22 mouse cellular contexts compared by ENCODE assay signal in genomic region chr8:116067182-116067977, GRCm38 (mm10).
"Had no signal": no experiment of that assay in that cellular context is flagged by ENCODE, and none has a peak within 500 bp of the region (broad histone marks: within the 10 kb centered on the region; RNA-seq: fewer than 3 reads in every experiment).

No protein-coding gene starts in this region.

- DNase-seq: liver, postnatal 0 days; lung, adult 2 months; lung, postnatal 14 days; lung, postnatal 4 days; midbrain, embryonic 14.5 days; retina, postnatal 1 day; right cerebral cortex, adult 18-20 months; right cerebral cortex, postnatal 25 days; right cerebral cortex, postnatal 4 days; thymus, adult 2 months; thymus, postnatal 25 days; thymus, postnatal 4 days had no signal

- H3K4me2 ChIP-seq: lung, embryonic 15.5 days; midbrain, embryonic 12.5 days; neural tube, embryonic 13.5 days; neural tube, embryonic 15.5 days; stomach, embryonic 15.5 days had no signal

- H3K9ac ChIP-seq: liver, postnatal 0 days; lung, embryonic 15.5 days; midbrain, embryonic 12.5 days; neural tube, embryonic 13.5 days; neural tube, embryonic 15.5 days; stomach, embryonic 15.5 days had no signal

- H3K27ac ChIP-seq: lung, embryonic 15.5 days; midbrain, embryonic 10.5 days; midbrain, embryonic 12.5 days; neural tube, embryonic 13.5 days; neural tube, embryonic 15.5 days; stomach, embryonic 15.5 days; stomach, postnatal 0 days had no signal

- H3K27me3 ChIP-seq: lung, embryonic 15.5 days; midbrain, embryonic 12.5 days; neural tube, embryonic 13.5 days; neural tube, embryonic 15.5 days; stomach, embryonic 15.5 days had no signal

- H3K4me3 ChIP-seq: lung, embryonic 15.5 days; midbrain, embryonic 10.5 days; midbrain, embryonic 12.5 days; myocyte; neural tube, embryonic 13.5 days; neural tube, embryonic 15.5 days; stomach, embryonic 15.5 days had no signal

- H3K4me1 ChIP-seq: lung, embryonic 15.5 days; midbrain, embryonic 10.5 days; midbrain, embryonic 12.5 days; neural tube, embryonic 13.5 days; neural tube, embryonic 15.5 days; stomach, embryonic 15.5 days had no signal

- ATAC-seq: liver, postnatal 0 days; lung, postnatal 0 days; midbrain, embryonic 16.5 days had no signal

- H3K36me3 ChIP-seq: lung, embryonic 15.5 days; midbrain, embryonic 10.5 days; midbrain, embryonic 12.5 days; neural tube, embryonic 13.5 days; neural tube, embryonic 15.5 days; stomach, embryonic 15.5 days had no signal

- H3K9me3 ChIP-seq: lung, embryonic 15.5 days; midbrain, embryonic 10.5 days; midbrain, embryonic 12.5 days; neural tube, embryonic 13.5 days; neural tube, embryonic 15.5 days; stomach, embryonic 15.5 days had no signal
